Mouse (Mus musculus) heart, embryonic 13.5 days (tissue): ENCODE results near the gene Tmem246. TPM values are rescaled to one million over a fixed set of nuclear protein-coding genes. Genes with fewer than 3 reads are reported as not detected.
A peak's percentile ranks its signal among the peaks of the same experiment; 100 is the strongest.
"Not testable (repeated sequence)": the region's sequence is repeated elsewhere in the genome, so short reads cannot be mapped to it uniquely, and the experiment has no call there.

Source experiments
- ATAC-seq: fragments of 200-750 bp; cut with Nextera tagmentation; 2 replicates; pipeline ENCODE4 v1.8.0; 2017; ENCODE audit warnings: moderate TSS enrichment; ENCODE audit not compliant: insufficient number of reproducible peaks, low FRiP score, low TSS enrichment; ENCODE audit errors: extremely low read depth
- H3K27ac ChIP-seq: fragments of 300-500 bp; sonication (generic); replicated peaks from 2 replicates; pipeline ENCODE4 v1.5.1; 2015; ENCODE audit warnings: moderate library complexity, mild to moderate bottlenecking, inconsistent platforms
- H3K27me3 ChIP-seq: fragments of 300-500 bp; sonication (generic); replicated peaks from 2 replicates; pipeline ENCODE4 v1.6.1; 2015; ENCODE audit warnings: mild to moderate bottlenecking, inconsistent platforms
- H3K36me3 ChIP-seq: fragments of 300-500 bp; sonication (generic); 2 replicates; pipeline ENCODE4 v1.6.1; 2015; ENCODE audit warnings: mild to moderate bottlenecking, inconsistent platforms
- H3K4me1 ChIP-seq: fragments of 300-500 bp; sonication (generic); 2 replicates; pipeline ENCODE4 v1.6.1; 2015; ENCODE audit warnings: inconsistent platforms
- H3K4me2 ChIP-seq: fragments of 300-500 bp; sonication (generic); 2 replicates; pipeline ENCODE4 v1.6.1; 2015; ENCODE audit warnings: inconsistent platforms, mild to moderate bottlenecking, moderate library complexity
- H3K4me3 ChIP-seq: fragments of 300-500 bp; sonication (generic); 2 replicates; pipeline ENCODE4 v1.5.1; 2015; ENCODE audit warnings: moderate library complexity, mild to moderate bottlenecking, inconsistent platforms
- H3K9ac ChIP-seq: fragments of 300-500 bp; sonication (generic); 2 replicates; pipeline ENCODE4 v1.6.1; 2015; ENCODE audit warnings: inconsistent platforms, mild to moderate bottlenecking, moderate library complexity
- H3K9me3 ChIP-seq: fragments of 300-500 bp; sonication (generic); 2 replicates; pipeline ENCODE4 v1.6.1; 2016; ENCODE audit warnings: inconsistent platforms
- WGBS: fragments of 180-500 bp; shearing (Covaris S2); methylation state at CpG from one replicate; pipeline ENCODE4 v1.1.7; 2015; ENCODE audit warnings: mixed read lengths; 5-methylcytosine and 5-hydroxymethylcytosine counted together
- polyA plus RNA-seq: library from polyadenylated mRNA; unstranded; fragments of >200 nt; fragmentation: Nextera tagmentation; extraction: Ambion mirVana; gene quantifications from 2 replicates; pipeline ENCODE4 v1.2.1, GENCODE M21; 2015

Tmem246 gene
- 45.0 and 49.9 TPM in 2 replicates for polyA plus RNA-seq

GRCm38 (mm10) chr4:49597183-49598100 is at the start of gene Tmem246:
TSS of gene Tmem246 (minus strand) at chr4:49597876.
- no peaks in the 10 kb centered on the region for H3K36me3 ChIP-seq
- H3K27ac ChIP-seq: peak within 1 kb of the TSS; percentile 91
- peaks cover 19% of the 10 kb centered on the region for H3K4me1 ChIP-seq
- WGBS: under 1% methylated on average over 77 of the region's 77 CpGs
- H3K27me3 ChIP-seq: peaks cover 6% of the 10 kb centered on the region; the same call in 1 of the 2 replicates
- peak; percentile 83 for ATAC-seq
- peak within 1 kb of the TSS; percentile 72 for H3K4me2 ChIP-seq
- H3K9ac ChIP-seq: peak within 1 kb of the TSS; percentile 88
- H3K9me3 ChIP-seq: no peaks in the 10 kb centered on the region
- H3K4me3 ChIP-seq: peak within 1 kb of the TSS; percentile 68

DNA sequence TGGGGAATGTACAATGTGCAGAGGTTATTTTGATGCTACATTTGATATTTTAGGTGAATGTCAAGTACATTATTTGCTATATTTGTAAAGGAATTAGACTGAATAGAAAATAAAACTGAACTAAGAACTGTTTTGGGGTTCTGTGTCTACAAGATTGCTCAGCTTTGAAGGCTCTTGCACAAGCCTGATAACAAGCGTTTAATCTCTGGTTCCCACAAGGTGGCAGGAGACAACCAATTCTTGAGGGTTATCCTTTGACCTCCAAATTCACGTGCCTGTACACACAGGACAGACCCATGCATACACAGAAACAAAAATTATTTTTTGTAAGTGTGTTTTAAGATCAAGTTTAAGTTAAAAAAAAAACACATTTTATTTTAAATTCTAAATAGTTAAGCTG is 42.2 kb upstream of the Tmem246 start:
- Histone ChIP-seq H3K9me3 (no peaks in the 10 kb centered on the region), H3K4me3 (no peak overlapping the region), H3K4me1 (no peaks in the 10 kb centered on the region), H3K9ac (no peak overlapping the region), H3K27me3 (no peaks in the 10 kb centered on the region), H3K27ac (no peak overlapping the region), H3K36me3 (peaks cover 88% of the 10 kb centered on the region), H3K4me2 (no peak overlapping the region)
- 38% methylated on average over 2 of the region's 2 CpGs for WGBS
- no peak for ATAC-seq

- Histone ChIP-seq H3K27me3 (no peaks in the 10 kb centered on the region), H3K9me3 (no peaks in the 10 kb centered on the region), H3K4me3 (no peak overlapping the region), H3K4me2 (no peak overlapping the region), H3K4me1 (peaks cover 16% of the 10 kb centered on the region), H3K27ac (no peak overlapping the region), H3K9ac (no peak overlapping the region), H3K36me3 (peaks cover 83% of the 10 kb centered on the region)
- no peak for ATAC-seq
- WGBS: 88% methylated on average over 11 of the region's 11 CpGs
Measured at GRCm38 (mm10) chr4:49637821-49638220, 40.1 kb upstream of the Tmem246 start.

GRCm38 (mm10) chr4:49632139-49632481 is 34.4 kb upstream of the Tmem246 start:
- Histone ChIP-seq H3K4me2 (peak overlapping the region; percentile 93), H3K4me3 (peak overlapping the region; percentile 96), H3K9ac (peak overlapping the region; percentile 95), H3K27me3 (no peaks in the 10 kb centered on the region), H3K27ac (peak overlapping the region; percentile 93), H3K36me3 (peaks cover 36% of the 10 kb centered on the region), H3K9me3 (no peaks in the 10 kb centered on the region), H3K4me1 (peaks cover 22% of the 10 kb centered on the region)
- WGBS: under 1% methylated on average over 30 of the region's 30 CpGs
- ATAC-seq: peak; percentile 53

DNA sequence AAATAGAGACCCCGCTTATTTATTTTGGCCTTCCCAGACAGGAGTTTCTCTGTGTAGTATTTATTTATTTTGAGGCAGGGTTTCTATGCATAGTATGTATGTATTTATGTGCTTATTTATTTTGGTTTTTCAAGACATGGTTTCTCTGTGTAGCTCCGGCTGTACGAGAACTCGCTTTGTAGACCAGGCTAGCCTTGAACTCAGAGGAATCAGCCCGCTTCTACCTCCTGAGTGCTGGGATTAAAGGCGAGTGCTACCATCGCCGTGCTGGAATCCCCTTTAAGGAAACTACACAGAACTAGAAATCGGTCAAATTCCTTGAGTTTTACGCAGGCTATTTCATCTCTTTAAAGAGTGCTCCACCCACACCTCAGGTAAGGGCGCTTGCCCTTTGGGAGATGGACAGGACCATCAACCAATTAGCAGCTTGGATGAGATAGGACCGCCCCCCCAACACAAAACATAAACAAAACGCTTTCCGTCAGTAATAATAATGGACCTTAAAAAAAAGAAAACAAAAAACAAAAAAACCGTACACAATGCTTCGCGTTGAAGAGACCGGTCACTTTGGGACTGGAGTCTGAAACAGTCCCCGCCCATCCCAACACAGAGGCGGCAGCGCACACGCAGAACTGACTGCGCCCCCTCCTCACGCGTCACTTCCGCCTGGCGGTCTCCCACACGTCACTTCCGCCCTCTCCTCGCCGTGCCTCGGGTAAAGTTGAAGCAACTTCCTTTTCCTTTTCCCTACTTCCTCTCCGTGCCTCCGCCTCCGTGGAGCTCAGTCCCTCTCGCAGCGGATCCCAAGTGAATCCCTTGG is 33.9 kb upstream of the Tmem246 start, which contains the start of gene Rnf20:
Rnf20 (plus strand) TSS at position 688 of the 820 bp plus-strand sequence.
- peaks cover 31% of the 10 kb centered on the region for H3K36me3 ChIP-seq
- WGBS: 4% methylated on average over 37 of the region's 37 CpGs
- H3K4me1 ChIP-seq: peaks cover 22% of the 10 kb centered on the region
- no peaks in the 10 kb centered on the region for H3K27me3 ChIP-seq
- peak within 1 kb of the TSS; percentile 95 for H3K9ac ChIP-seq
- ATAC-seq: peak; percentile 91
- peak within 1 kb of the TSS; percentile 93 for H3K27ac ChIP-seq
- no peaks in the 10 kb centered on the region for H3K9me3 ChIP-seq
- peak within 1 kb of the TSS; percentile 93 for H3K4me2 ChIP-seq
- H3K4me3 ChIP-seq: peak within 1 kb of the TSS; percentile 96

GRCm38 (mm10) chr4:49628941-49629340 is 31.3 kb upstream of the Tmem246 start:
- Histone ChIP-seq H3K4me3 (no peak overlapping the region), H3K4me2 (no peak overlapping the region), H3K4me1 (peaks cover 16% of the 10 kb centered on the region), H3K27me3 (no peaks in the 10 kb centered on the region), H3K9me3 (no peaks in the 10 kb centered on the region), H3K27ac (no peak overlapping the region), H3K9ac (no peak overlapping the region), H3K36me3 (peaks cover 5% of the 10 kb centered on the region)
- ATAC-seq: no peak
- WGBS: 71% methylated on average over 5 of the region's 5 CpGs

DNA sequence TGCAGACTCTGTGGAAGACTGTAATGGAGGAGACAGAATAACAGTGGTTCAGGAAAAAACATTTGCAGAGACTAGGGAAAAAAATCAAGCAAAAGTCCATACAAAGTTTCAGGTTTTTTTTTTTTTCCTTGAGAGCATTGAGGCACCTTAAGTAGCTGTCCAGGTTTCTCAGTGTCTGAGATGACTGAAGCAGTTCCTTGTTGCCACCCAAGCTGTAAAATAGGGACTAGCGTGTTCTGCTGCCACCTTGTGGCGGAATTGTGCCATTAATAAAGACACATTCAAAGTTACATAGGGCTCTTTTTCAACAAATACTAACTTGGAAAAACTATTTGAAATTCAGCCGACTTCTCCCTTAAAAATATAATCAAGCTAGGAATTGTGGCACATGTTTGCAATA is 29.3 kb upstream of the Tmem246 start:
- Histone ChIP-seq H3K9me3 (no peaks in the 10 kb centered on the region), H3K27ac (no peak overlapping the region), H3K36me3 (no peaks in the 10 kb centered on the region), H3K4me1 (peaks cover 2% of the 10 kb centered on the region; the same call in 1 of the 2 replicates), H3K4me3 (no peak overlapping the region), H3K27me3 (no peaks in the 10 kb centered on the region), H3K4me2 (no peak overlapping the region), H3K9ac (no peak overlapping the region)
- ATAC-seq: no peak
- WGBS: 1% methylated on average over 3 of the region's 3 CpGs

GRCm38 (mm10) chr4:49624969-49625368 is 27.3 kb upstream of the Tmem246 start:
- 62% methylated on average over 4 of the region's 4 CpGs for WGBS
- ATAC-seq, H3K36me3 ChIP-seq, H3K9ac ChIP-seq, H3K4me2 ChIP-seq, H3K27me3 ChIP-seq, H3K4me3 ChIP-seq, H3K27ac ChIP-seq, H3K4me1 ChIP-seq, H3K9me3 ChIP-seq: not testable (repeated sequence)

DNA sequence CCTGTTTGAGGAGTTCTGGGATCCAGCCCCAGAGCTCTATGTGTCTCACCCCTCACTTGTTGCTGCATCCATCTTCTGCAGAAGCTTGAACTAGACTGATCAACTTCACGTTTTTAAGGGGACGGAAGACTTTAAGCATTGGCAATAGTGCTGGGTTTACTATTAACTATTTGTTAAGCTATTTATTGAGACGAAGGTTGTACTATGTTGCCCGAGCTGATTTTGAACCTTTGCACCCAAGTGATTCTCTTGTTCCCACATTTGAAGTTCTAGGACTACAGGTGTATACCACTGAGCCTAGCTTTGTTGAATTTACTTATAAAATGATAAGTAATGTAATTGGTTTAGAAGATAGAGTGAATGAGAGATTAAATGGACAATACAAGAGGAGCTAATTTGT is 26.2 kb upstream of the Tmem246 start:
- Histone ChIP-seq H3K36me3 (no peaks in the 10 kb centered on the region), H3K27ac (no peak overlapping the region), H3K4me3 (no peak overlapping the region), H3K27me3 (no peaks in the 10 kb centered on the region), H3K9ac (no peak overlapping the region), H3K9me3 (no peaks in the 10 kb centered on the region), H3K4me1 (no peaks in the 10 kb centered on the region), H3K4me2 (no peak overlapping the region)
- 73% methylated on average over 4 of the region's 4 CpGs for WGBS
- no peak for ATAC-seq

DNA sequence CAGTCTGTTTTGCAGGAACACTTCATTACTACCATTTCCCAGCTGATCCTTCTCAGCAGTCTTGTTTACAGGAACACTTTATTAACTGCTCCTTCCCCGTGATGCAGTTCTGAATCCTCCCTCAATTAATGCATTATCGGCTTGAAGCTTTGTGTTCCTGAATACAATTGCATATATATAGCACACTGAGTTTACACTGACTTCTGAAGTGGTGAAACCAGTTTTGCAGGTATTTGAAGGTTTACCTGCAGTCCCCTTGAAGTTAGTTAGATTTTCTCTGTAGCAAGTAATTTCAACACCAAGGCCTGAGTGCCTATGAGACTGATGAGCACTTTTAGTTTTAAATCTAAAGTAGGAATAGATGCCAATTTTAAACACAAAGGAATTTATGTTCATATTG is 24.6 kb upstream of the Tmem246 start:
- Histone ChIP-seq H3K27me3 (no peaks in the 10 kb centered on the region), H3K9ac (no peak overlapping the region), H3K4me1 (no peaks in the 10 kb centered on the region), H3K9me3 (no peaks in the 10 kb centered on the region), H3K4me2 (no peak overlapping the region), H3K4me3 (no peak overlapping the region), H3K36me3 (no peaks in the 10 kb centered on the region), H3K27ac (no peak overlapping the region)
- no peak for ATAC-seq
- WGBS: 76% methylated on average over 2 of the region's 2 CpGs

DNA sequence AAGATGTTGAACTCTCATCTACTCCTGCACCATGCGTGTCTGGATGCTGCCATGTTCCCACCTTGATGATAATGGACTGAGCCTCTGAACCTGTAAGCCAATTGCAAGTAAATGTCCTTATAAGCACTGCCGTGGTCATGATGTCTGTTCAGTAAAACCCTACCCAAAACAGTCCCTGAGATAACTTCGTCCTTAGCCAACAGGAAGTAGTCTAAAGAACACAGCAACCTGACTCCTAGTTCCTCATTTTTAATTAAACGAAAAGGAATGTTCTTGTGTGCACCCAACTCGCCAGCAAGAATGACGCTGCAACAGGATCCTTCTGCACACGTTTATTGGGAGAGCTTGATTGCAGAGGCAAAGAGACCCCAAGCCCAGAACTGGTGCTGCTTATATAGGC is 22.2 kb upstream of the Tmem246 start:
- H3K27ac ChIP-seq, H3K4me1 ChIP-seq, H3K27me3 ChIP-seq, H3K36me3 ChIP-seq, H3K4me2 ChIP-seq, H3K9me3 ChIP-seq, ATAC-seq, H3K9ac ChIP-seq, H3K4me3 ChIP-seq: not testable (repeated sequence)
- WGBS: 80% methylated on average over 7 of the region's 7 CpGs
